Mouse (Mus musculus) skeletal muscle tissue, postnatal 0 days (tissue): Measurements from ENCODE around the gene Pank2. TPM values are rescaled to one million over a fixed set of nuclear protein-coding genes. Genes with fewer than 3 reads are reported as not detected.

Experiments used
- microRNA-seq, 2 experiments: library from miRNA; unstranded; fragments of <30 nt; microRNA quantifications; one replicate each; pipeline ENCODE4; 2016
- polyA plus RNA-seq: library from polyadenylated mRNA; unstranded; fragments of >200 nt; fragmentation: Nextera tagmentation; extraction: Ambion mirVana; gene quantifications from 2 replicates; pipeline ENCODE4 v1.2.1, GENCODE M21; 2015

Gene Pank2
- 19.6 and 24.9 TPM in 2 replicates for polyA plus RNA-seq

GRCm38 (mm10) chr2:131262213-131262672, at the start of gene Pank2:
Gene Pank2 (plus strand): TSS chr2:131262495.

GRCm38 (mm10) chr2:131233307-131234126, 28.8 kb upstream of the Pank2 start, which contains the start of gene Mavs:
Gene Mavs (plus strand): TSS chr2:131234063.

Small RNA genes lying within 50 kb of the gene (microRNA-seq; reads per million reads assigned to microRNA genes)
- gene Mir103-2: 9.1 to 17.6 reads per million in 2 experiments

Other genes with a start within 250 kb of the Pank2 start
- 5.9 and 6.8 TPM in 2 replicates for gene Gfra4, start 219.4 kb upstream of the Pank2 start, polyA plus RNA-seq
- gene Adam33, start 198.7 kb upstream of the Pank2 start, polyA plus RNA-seq: 27.3 and 30.0 TPM in 2 replicates
- gene Siglec1, start 175.7 kb upstream of the Pank2 start, polyA plus RNA-seq: 1.5 and 2.1 TPM in 2 replicates
- 6.5 and 7.7 TPM in 2 replicates for gene Hspa12b, start 135.2 kb upstream of the Pank2 start, polyA plus RNA-seq
- not detected in 2 replicates for gene Gm11037, start 129.0 kb upstream of the Pank2 start, polyA plus RNA-seq
- gene 1700037H04Rik, start 102.4 kb upstream of the Pank2 start, polyA plus RNA-seq: 20.5 and 21.1 TPM in 2 replicates
- gene Cenpb, start 82.4 kb upstream of the Pank2 start, polyA plus RNA-seq: 9.9 and 10.1 TPM in 2 replicates
- gene Cdc25b, start 75.5 kb upstream of the Pank2 start, polyA plus RNA-seq: 14.7 and 16.5 TPM in 2 replicates
- gene Spef1, start 75.2 kb upstream of the Pank2 start, polyA plus RNA-seq: 1.6 and 1.7 TPM in 2 replicates
- 32.2 and 35.1 TPM in 2 replicates for gene Ap5s1, start 55.4 kb upstream of the Pank2 start, polyA plus RNA-seq
- gene Mavs, start 28.4 kb upstream of the Pank2 start, polyA plus RNA-seq: 18.0 TPM in 2 replicates
- 1.6 and 2.1 TPM in 2 replicates for gene Rnf24, start 90.4 kb downstream of the Pank2 start, polyA plus RNA-seq
- 15.3 and 17.0 TPM in 2 replicates for gene Smox, start 229.0 kb downstream of the Pank2 start, polyA plus RNA-seq